25 mouse cellular contexts compared by ENCODE assay signal in the genomic region with DNA sequence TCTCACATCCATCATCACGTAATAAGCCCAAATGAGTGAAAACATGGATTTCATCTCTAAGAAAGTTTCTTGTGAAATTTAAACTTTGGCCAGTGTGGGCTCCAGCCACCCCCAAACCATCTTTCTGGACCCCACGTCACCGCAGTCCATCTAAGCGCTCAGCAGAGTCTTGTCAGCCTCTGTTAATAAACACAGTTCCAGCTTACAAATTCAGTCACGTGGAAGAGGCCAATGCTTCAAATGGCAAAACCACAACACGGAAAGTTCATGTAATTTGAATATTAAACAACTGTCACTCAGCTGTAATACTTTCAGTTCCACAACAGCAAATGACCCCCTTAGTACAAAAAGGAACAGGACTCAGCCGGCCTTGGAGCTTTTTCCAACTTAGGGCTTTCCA.
DNase-seq lines count a peak whose midpoint lies in the region; ATAC-seq and TF ChIP-seq lines count a peak whose summit lies in the region.
"Had no signal": no experiment of that assay in that cellular context is flagged by ENCODE, and none has a peak within 500 bp of the region (broad histone marks: within the 10 kb centered on the region; RNA-seq: fewer than 3 reads in every experiment).

No protein-coding gene starts in this region.

- no peak for TF ChIP-seq CTCF in small intestine, adult 2 months (IDR thresholded peaks at IDR 0.05; ENCODE audit: extremely low read depth, insufficient read length, insufficient replicate concordance, low read depth, low read length)

- no peaks in the 10 kb centered on the region for H3K4me1 ChIP-seq in small intestine, adult 2 months (ENCODE audit: control insufficient read depth, insufficient read depth, insufficient read length, low read length)
- H3K4me1 ChIP-seq: neural tube, embryonic 13.5 days had no signal

- no peak overlapping the region for H3K4me3 ChIP-seq in small intestine, adult 2 months (ENCODE audit: low read depth, low read length)
- H3K4me3 ChIP-seq: heart, embryonic 10.5 days; layer of hippocampus, adult 2 months; midbrain, embryonic 10.5 days; myocyte; neural tube, embryonic 13.5 days had no signal

- WGBS in small intestine, adult 2 months = 83% methylated on average over 7 of the region's 7 CpGs

- H3K36me3 ChIP-seq in small intestine, adult 2 months (ENCODE audit: control insufficient read depth, insufficient read depth, low read length) = no peaks in the 10 kb centered on the region
- H3K36me3 ChIP-seq: heart, embryonic 10.5 days; midbrain, embryonic 10.5 days; neural tube, embryonic 13.5 days had no signal

- peak; percentile 86 for DNase-seq in heart, adult 11 months
- DNase-seq in heart, adult 9 months (ENCODE audit: low spot score in 2 of 2) = no peak
- peak; percentile 66 to 72 for DNase-seq in spleen, postnatal 36 days (ENCODE audit: low spot score in 2 of 2)
- DNase-seq in spleen, postnatal 4 days (ENCODE audit: low spot score in 2 of 2) = no peak
- no peak for DNase-seq in right cerebral cortex, postnatal 14 days
- DNase-seq in thymus, postnatal 14 days = no peak
- DNase-seq: adrenal gland, adult 8-10 months; forebrain, postnatal 0 days; heart, postnatal 4 days; kidney, adult 18-20 months; layer of hippocampus, postnatal 36 days; right cerebral cortex, adult 18-20 months; thymus, postnatal 25 days had no signal

- no peak for TF ChIP-seq POLR2A in small intestine, adult 2 months (IDR thresholded peaks at IDR 0.05; ENCODE audit: low read depth, low read length)

- H3K27ac ChIP-seq in small intestine, adult 2 months (ENCODE audit: insufficient read depth, low read depth, low read length) = peak overlapping the region; percentile 70; the same call in 1 of the 2 replicates
- H3K27ac ChIP-seq: heart, embryonic 10.5 days; hindbrain, embryonic 14.5 days; kidney, postnatal 0 days; layer of hippocampus, adult 2 months; midbrain, embryonic 10.5 days; neural tube, embryonic 13.5 days had no signal

- no peak for ATAC-seq in erythroid progenitor cell, adult 5-6 weeks (replicated peaks; ENCODE audit: low FRiP score, poor library complexity, severe bottlenecking)
- ATAC-seq: activated CD4-positive, CD25-positive, alpha-beta regulatory T cell, adult 4 months; forebrain, postnatal 0 days; inflammation-experienced regulatory T-cells, adult 6 months; midbrain, embryonic 16.5 days had no signal

- 0 out of 2 replicates have a peak, but pooled peaks cover under 1% of the 10 kb centered on the region for H3K27me3 ChIP-seq in small intestine, adult 2 months (ENCODE audit: control insufficient read depth, insufficient read depth, low read length)
- H3K27me3 ChIP-seq: neural tube, embryonic 13.5 days had no signal

Comparison
In these comparisons a context has a peak if more than half of its experiments do, and no peak if none do; other contexts are left out.
1. DNase-seq: peak in heart, adult 11 months (single experiment) and spleen, postnatal 36 days (2 of 2); none in heart, adult 9 months (0 of 2), spleen, postnatal 4 days (0 of 2), right cerebral cortex, postnatal 14 days (single experiment) and thymus, postnatal 14 days (single experiment).